In the genomic region with DNA sequence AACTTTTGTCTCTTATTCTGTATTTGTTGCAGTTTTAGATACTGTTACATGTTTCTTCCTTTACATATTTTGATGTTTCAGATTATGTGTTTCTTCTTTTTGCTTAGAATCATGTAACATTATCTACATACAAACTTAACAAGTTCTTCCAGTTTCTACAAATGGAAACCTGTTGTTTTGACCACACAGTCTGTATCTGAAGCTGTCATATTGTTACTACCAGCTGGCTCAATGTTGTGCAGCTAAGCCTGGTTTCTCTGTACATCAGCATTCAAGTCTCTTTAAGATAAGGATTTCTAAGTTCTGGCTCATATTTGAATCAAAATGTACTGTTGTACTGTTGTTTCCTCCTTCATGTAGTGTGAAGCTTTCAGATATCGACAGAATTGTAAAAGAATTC, we compare ENCODE assay signal across 32 mouse cellular contexts.
"Had no signal": no experiment of that assay in that cellular context is flagged by ENCODE, and none has a peak within 500 bp of the region (broad histone marks: within the 10 kb centered on the region; RNA-seq: fewer than 3 reads in every experiment).

No protein-coding gene starts in this region.

- H3K9ac ChIP-seq: heart, embryonic 12.5 days; heart, embryonic 13.5 days; heart, embryonic 15.5 days; hindbrain, embryonic 13.5 days; hindbrain, embryonic 15.5 days; intestine, embryonic 15.5 days; kidney, embryonic 15.5 days had no signal

- H3K4me1 ChIP-seq: heart, embryonic 12.5 days; heart, embryonic 13.5 days; heart, embryonic 15.5 days; hindbrain, embryonic 10.5 days; hindbrain, embryonic 13.5 days; hindbrain, embryonic 15.5 days; intestine, embryonic 15.5 days; kidney, embryonic 15.5 days had no signal

- ATAC-seq: hindbrain, embryonic 16.5 days; hindbrain, postnatal 0 days; inflammation-experienced regulatory T-cells, adult 6 months; intestine, embryonic 15.5 days; intestine, embryonic 16.5 days; intestine, postnatal 0 days had no signal

- H3K4me2 ChIP-seq: heart, embryonic 11.5 days; heart, embryonic 12.5 days; heart, embryonic 13.5 days; heart, embryonic 15.5 days; hindbrain, embryonic 13.5 days; hindbrain, embryonic 15.5 days; intestine, embryonic 15.5 days; kidney, embryonic 15.5 days had no signal

- H3K27ac ChIP-seq: heart, embryonic 13.5 days; heart, embryonic 15.5 days; hindbrain, embryonic 10.5 days; hindbrain, embryonic 13.5 days; hindbrain, embryonic 15.5 days; hindbrain, postnatal 0 days; intestine, embryonic 15.5 days; kidney, embryonic 15.5 days; kidney, postnatal 0 days; layer of hippocampus, adult 2 months; left cerebral cortex, adult 2 months had no signal

- H3K27me3 ChIP-seq: heart, embryonic 12.5 days; heart, embryonic 13.5 days; heart, embryonic 15.5 days; hindbrain, embryonic 13.5 days; hindbrain, embryonic 15.5 days; intestine, embryonic 15.5 days; kidney, embryonic 15.5 days had no signal

- H3K36me3 ChIP-seq: heart, embryonic 12.5 days; heart, embryonic 13.5 days; heart, embryonic 15.5 days; hindbrain, embryonic 10.5 days; hindbrain, embryonic 13.5 days; hindbrain, embryonic 15.5 days; intestine, embryonic 15.5 days; kidney, embryonic 15.5 days had no signal

- H3K9me3 ChIP-seq: heart, embryonic 12.5 days; heart, embryonic 13.5 days; heart, embryonic 15.5 days; hindbrain, embryonic 10.5 days; hindbrain, embryonic 13.5 days; hindbrain, embryonic 15.5 days; intestine, embryonic 15.5 days; kidney, embryonic 15.5 days had no signal

- H3K4me3 ChIP-seq: heart, embryonic 12.5 days; heart, embryonic 13.5 days; heart, embryonic 15.5 days; hindbrain, embryonic 10.5 days; hindbrain, embryonic 13.5 days; hindbrain, embryonic 15.5 days; intestine, embryonic 15.5 days; kidney, embryonic 15.5 days; layer of hippocampus, adult 2 months; left cerebral cortex, adult 2 months had no signal

- DNase-seq: heart, postnatal 10 days; heart, postnatal 14 days; heart, postnatal 36 days; heart, postnatal 4 days; kidney, adult 11 months; kidney, adult 18-20 months; kidney, adult 2 months; kidney, adult 8-10 months; kidney, adult 9 months; kidney, postnatal 10 days; kidney, postnatal 25 days; kidney, postnatal 36 days; kidney, postnatal 4 days; layer of hippocampus, adult 9-11 months; layer of hippocampus, postnatal 36 days had no signal
